Mouse (Mus musculus) cerebellum, adult 11-12 months (tissue): Measurements from ENCODE around the gene Bean1.
"Not testable (repeated sequence)": the region's sequence is repeated elsewhere in the genome, so short reads cannot be mapped to it uniquely, and the experiment has no call there.

Experiments
- DNase-seq: peaks from one replicate; pipeline ENCODE4 v3.0.0; 2022

Gene Bean1

GRCm38 (mm10) chr8:104247054-104247907 is 77.0 kb downstream of the Bean1 start:
- DNase-seq: no peak

DNA sequence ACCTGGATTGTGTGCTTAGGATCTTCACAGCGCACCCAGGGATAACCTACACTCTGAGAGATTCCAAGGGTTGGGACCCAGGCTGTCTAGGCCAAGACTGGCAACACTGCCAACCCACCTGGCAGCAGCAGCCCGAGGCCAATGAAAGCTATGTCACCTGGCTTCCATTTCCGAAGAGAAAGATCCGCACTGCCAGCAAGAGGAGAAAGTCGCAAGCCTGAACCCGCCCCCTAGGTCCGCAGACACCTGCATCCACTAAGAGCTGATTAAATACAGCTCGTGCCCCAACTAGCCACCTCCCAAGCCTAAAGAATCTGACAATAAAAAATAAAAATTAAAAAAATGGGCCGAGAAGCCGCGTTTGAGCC is 77.7 kb downstream of the Bean1 start:
- peak; percentile 49 for DNase-seq

DNA sequence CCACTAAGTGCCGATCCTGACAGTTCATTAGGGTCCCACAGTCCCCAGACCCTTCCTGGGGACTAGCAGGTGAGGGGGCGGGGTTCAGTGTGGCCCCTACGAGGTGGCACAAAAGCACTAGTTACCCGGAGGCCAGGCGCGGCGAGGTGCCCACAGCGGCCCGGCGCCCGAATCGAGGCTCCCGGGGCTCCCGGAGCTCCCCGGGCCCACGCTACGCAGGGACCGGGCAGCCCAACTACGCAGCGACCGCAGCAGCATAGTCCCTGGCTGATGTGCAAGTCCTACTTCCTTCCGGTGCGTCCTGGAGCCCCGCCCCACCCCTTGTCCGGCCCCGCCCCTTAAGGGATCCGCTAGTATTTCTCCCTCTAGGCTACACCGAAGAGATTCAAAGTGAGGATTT is 78.0 kb downstream of the Bean1 start, which contains the start of gene Tk2:
Gene Tk2, minus strand, starts transcription at position 283 of the 400 bp plus-strand sequence.
- DNase-seq: peak; percentile 61

- no peak for DNase-seq
These were observed 79.3 kb downstream of the Bean1 start for GRCm38 (mm10) chr8:104249442-104249996.

GRCm38 (mm10) chr8:104250439-104251367 is 80.5 kb downstream of the Bean1 start, which contains the start of gene Cklf:
Gene Cklf, plus strand, starts transcription at chr8:104250861.
- peak; percentile 77 for DNase-seq

DNA sequence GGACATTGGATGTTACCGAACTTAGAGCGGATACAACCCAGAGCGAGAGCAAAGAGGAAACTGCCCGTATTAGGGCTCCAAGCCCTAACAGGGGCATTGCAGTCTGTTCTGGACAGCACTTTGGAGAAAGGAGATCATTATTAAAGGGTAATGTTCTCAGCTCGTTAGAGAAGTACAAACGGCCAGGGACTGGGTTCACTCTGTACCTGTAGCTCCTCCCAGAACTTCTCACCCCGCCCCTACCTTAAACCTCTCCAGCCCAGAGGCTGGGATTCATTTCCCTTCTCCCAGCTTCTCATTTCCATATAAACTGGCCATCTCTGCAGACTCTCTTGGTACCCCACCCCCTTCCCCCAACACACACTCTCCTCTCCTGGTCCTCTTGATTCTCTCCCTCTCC is 81.2 kb downstream of the Bean1 start:
- DNase-seq: no peak

DNA sequence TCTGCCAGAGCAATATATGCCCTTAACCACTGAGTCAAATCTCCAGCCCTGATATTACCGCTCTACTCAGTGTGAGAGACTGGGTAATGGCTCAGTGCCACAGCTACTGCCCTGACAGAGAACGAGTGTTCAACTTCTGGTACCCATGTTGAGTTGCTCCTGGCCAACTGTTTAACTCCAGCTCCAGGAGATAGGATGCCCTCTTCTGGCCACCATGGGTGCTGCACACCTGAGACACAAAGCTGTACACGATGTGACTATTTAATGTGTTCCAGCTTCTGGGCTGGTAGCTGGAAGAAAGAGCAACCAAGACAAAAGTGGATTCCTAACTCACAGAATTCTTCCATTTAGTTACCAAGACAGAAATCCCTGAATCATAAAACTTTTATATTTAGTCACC is 82.8 kb downstream of the Bean1 start:
- DNase-seq: no peak

- not testable (repeated sequence) for DNase-seq
These were observed 91.6 kb downstream of the Bean1 start for GRCm38 (mm10) chr8:104261802-104262201.

- DNase-seq: not testable (repeated sequence)
These were observed 94.2 kb downstream of the Bean1 start for GRCm38 (mm10) chr8:104264271-104264935.

GRCm38 (mm10) chr8:104268368-104268767 is 98.1 kb downstream of the Bean1 start:
- DNase-seq: no peak
